Mouse (Mus musculus) CH12.LX (cell line): ENCODE results near the gene Rgp1. TPM values are rescaled to one million over a fixed set of nuclear protein-coding genes. Genes with fewer than 3 reads are reported as not detected.
A peak's percentile ranks its signal among the peaks of the same experiment; 100 is the strongest.

Experiments
- DNase-seq: peaks from one replicate; pipeline ENCODE4 v3.0.0-alpha.2; 2013; ENCODE audit errors: extremely low read depth
- H3K27ac ChIP-seq: 2 replicates; pipeline ENCODE4 v1.5.1; 2012; ENCODE audit warnings: low read depth, mild to moderate bottlenecking, control low read depth, moderate library complexity; ENCODE audit not compliant: insufficient read depth
- H3K27me3 ChIP-seq: replicated peaks from 2 replicates; pipeline ENCODE3; 2012; ENCODE audit warnings: inconsistent platforms
- H3K36me3 ChIP-seq, 2 experiments: replicated peaks in 1 of 2; 2 replicates each; pipeline versions ENCODE3 to v1.6.1; 2012; ENCODE audit warnings: inconsistent platforms in 1 of 2, low read length in 1 of 2, mild to moderate bottlenecking in 1 of 2, mixed read lengths in 1 of 2, moderate library complexity in 1 of 2; ENCODE audit not compliant: control insufficient read depth in 1 of 2, insufficient read depth in 1 of 2
- H3K4me1 ChIP-seq, 2 experiments: 2 replicates each; pipeline ENCODE4 v1.6.1; 2012; ENCODE audit warnings: inconsistent platforms in 1 of 2, moderate library complexity in 1 of 2; ENCODE audit not compliant: insufficient read depth in 2 of 2, control insufficient read depth in 1 of 2
- H3K4me2 ChIP-seq: 2 replicates; pipeline ENCODE4 v1.6.1; 2012; ENCODE audit warnings: low read depth, mild to moderate bottlenecking, control low read depth; ENCODE audit not compliant: poor library complexity, insufficient read depth, severe bottlenecking
- H3K4me3 ChIP-seq, 3 experiments: fragments of 150-350 bp in 1 of 3; sonication (generic) in 1 of 3; replicated peaks in 1 of 3; 2 replicates each; pipeline versions ENCODE3 to v1.5.1; 2011 to 2012; ENCODE audit warnings: low read depth in 2 of 3, low read length in 2 of 3, mild to moderate bottlenecking in 2 of 3, moderate library complexity in 2 of 3, control low read depth in 1 of 3, improper control_type of control experiment in 1 of 3, inconsistent platforms in 1 of 3, mixed read lengths in 1 of 3; ENCODE audit not compliant: poor library complexity in 1 of 3
- H3K79me2 ChIP-seq: replicated peaks from 2 replicates; pipeline ENCODE4 v1.6.1; 2012; ENCODE audit warnings: mild to moderate bottlenecking, moderate library complexity; ENCODE audit not compliant: control insufficient read depth, poor library complexity, insufficient read depth, severe bottlenecking; ENCODE audit errors: extremely low read depth
- H3K9ac ChIP-seq: 2 replicates; pipeline ENCODE4 v1.6.1; 2012; ENCODE audit warnings: low read depth, mild to moderate bottlenecking, control low read depth, moderate library complexity; ENCODE audit not compliant: insufficient read depth
- H3K9me3 ChIP-seq: replicated peaks from 2 replicates; pipeline ENCODE3; 2012; ENCODE audit warnings: low read length, inconsistent platforms, mixed read lengths
- BHLHE40 ChIP-seq: IDR thresholded peaks from 2 replicates; pipeline ENCODE4 v1.6.1; 2011; ENCODE audit warnings: mild to moderate bottlenecking, low read depth, low read length, improper control_type of control experiment
- CHD1 ChIP-seq: IDR thresholded peaks from 2 replicates; pipeline ENCODE4 v1.6.1; 2012; ENCODE audit warnings: low read depth, low read length, improper control_type of control experiment, inconsistent platforms
- CHD2 ChIP-seq: IDR thresholded peaks from 2 replicates; pipeline ENCODE4 v1.6.1; 2011; ENCODE audit warnings: low read length, improper control_type of control experiment
- CTCF ChIP-seq, 2 experiments: IDR thresholded peaks in 1 of 2; conservative IDR thresholded peaks in 1 of 2; 2 replicates each; pipeline ENCODE4 v1.5.1; 2011 to 2012; ENCODE audit warnings: low read depth in 2 of 2, low read length in 2 of 2, improper control_type of control experiment in 1 of 2, inconsistent platforms in 1 of 2, mild to moderate bottlenecking in 1 of 2, moderate library complexity in 1 of 2
- EP300 ChIP-seq: IDR thresholded peaks from 2 replicates; pipeline ENCODE4 v1.6.1; 2011; ENCODE audit warnings: low read length, improper control_type of control experiment
- GABPA ChIP-seq: IDR thresholded peaks from 2 replicates; pipeline ENCODE4 v1.6.1; 2012; ENCODE audit warnings: low read depth, low read length, improper control_type of control experiment, inconsistent platforms; ENCODE audit not compliant: insufficient replicate concordance
- HCFC1 ChIP-seq: IDR thresholded peaks from 2 replicates; pipeline ENCODE4 v1.6.1; 2012; ENCODE audit warnings: low read depth, mild to moderate bottlenecking, inconsistent platforms, low read length, improper control_type of control experiment
- IRF4 ChIP-seq: IDR thresholded peaks from 2 replicates; pipeline ENCODE4 v1.6.1; 2014; ENCODE audit warnings: low read depth, mild to moderate bottlenecking, inconsistent platforms, low read length, improper control_type of control experiment
- MAX ChIP-seq: IDR thresholded peaks from 2 replicates; pipeline ENCODE4 v1.6.1; 2011; ENCODE audit warnings: low read length, improper control_type of control experiment
- MEF2A ChIP-seq: IDR thresholded peaks from 2 replicates; pipeline ENCODE4 v1.6.1; 2014; ENCODE audit warnings: low read depth, mild to moderate bottlenecking, inconsistent platforms, low read length, improper control_type of control experiment, borderline replicate concordance
- MYC ChIP-seq: IDR thresholded peaks from 2 replicates; pipeline ENCODE4 v1.6.1; 2011; ENCODE audit warnings: low read depth, mild to moderate bottlenecking, improper control_type of control experiment, low read length
- NELFE ChIP-seq: IDR thresholded peaks from 2 replicates; pipeline ENCODE4 v1.6.1; 2011; ENCODE audit warnings: low read depth, low read length, improper control_type of control experiment
- PAX5 ChIP-seq: IDR thresholded peaks from 2 replicates; pipeline ENCODE4 v1.6.1; 2012; ENCODE audit warnings: low read length, inconsistent platforms, mixed read lengths
- POLR2AphosphoS2 ChIP-seq: IDR thresholded peaks from 2 replicates; pipeline ENCODE4 v1.6.1; 2011; ENCODE audit warnings: low read depth, low read length, improper control_type of control experiment
- RAD21 ChIP-seq: IDR thresholded peaks from 2 replicates; pipeline ENCODE4 v1.6.1; 2011; ENCODE audit warnings: low read depth, mild to moderate bottlenecking, low read length, improper control_type of control experiment, moderate library complexity
- RCOR1 ChIP-seq: conservative IDR thresholded peaks from 2 replicates; pipeline ENCODE4 v1.6.1; 2012; ENCODE audit warnings: low read depth, mild to moderate bottlenecking, inconsistent platforms, low read length, improper control_type of control experiment
- SIN3A ChIP-seq: IDR thresholded peaks from 2 replicates; pipeline ENCODE4 v1.6.1; 2012; ENCODE audit warnings: low read length, improper control_type of control experiment, inconsistent platforms
- SMC3 ChIP-seq: IDR thresholded peaks from 2 replicates; pipeline ENCODE4 v1.6.1; 2011; ENCODE audit warnings: low read depth, low read length, improper control_type of control experiment
- TBP ChIP-seq: conservative IDR thresholded peaks from 2 replicates; pipeline ENCODE4 v1.6.1; 2011; ENCODE audit warnings: low read depth, low read length, improper control_type of control experiment
- TCF12 ChIP-seq: IDR thresholded peaks from 2 replicates; pipeline ENCODE4 v1.6.1; 2014; ENCODE audit warnings: low read depth, mild to moderate bottlenecking, inconsistent platforms, low read length, improper control_type of control experiment
- USF1 ChIP-seq: IDR thresholded peaks from 2 replicates; pipeline ENCODE4 v1.6.1; 2014; ENCODE audit warnings: low read depth, mild to moderate bottlenecking, inconsistent platforms, low read length, improper control_type of control experiment
- USF2 ChIP-seq: conservative IDR thresholded peaks from 2 replicates; pipeline ENCODE4 v1.6.1; 2011; ENCODE audit warnings: low read depth, low read length, improper control_type of control experiment
- ZKSCAN1 ChIP-seq: IDR thresholded peaks from 2 replicates; pipeline ENCODE4 v1.6.1; 2012; ENCODE audit warnings: low read depth, inconsistent platforms, low read length, improper control_type of control experiment, borderline replicate concordance
- ZMIZ1 ChIP-seq: IDR thresholded peaks from 2 replicates; pipeline ENCODE4 v1.6.1; 2012; ENCODE audit warnings: low read depth, mild to moderate bottlenecking, inconsistent platforms, low read length, improper control_type of control experiment
- ZNF384 ChIP-seq: IDR thresholded peaks from 2 replicates; pipeline ENCODE4 v1.6.1; 2012; ENCODE audit warnings: low read depth, low read length, improper control_type of control experiment, inconsistent platforms
- dilution Hi-C: fragments of 300-500 bp; cut with MboI; formaldehyde crosslinking; loops from 2 replicates; pipeline ENCODE4 v1.14.3; 2020; ENCODE audit warnings: low sequenced_read_pairs; ENCODE audit not compliant: extremely low pct_unique_long_range_greater_than_20kb, extremely low pct_ligation_motif_present
- in situ Hi-C: fragments of 300-500 bp; cut with MboI; formaldehyde crosslinking; loops from 3 replicates; pipeline ENCODE4 v1.14.3; 2019; ENCODE audit warnings: low sequenced_read_pairs, low pct_ligation_motif_present, low pct_unique_long_range_greater_than_20kb, mixed read lengths
- polyA plus RNA-seq: library from polyadenylated mRNA; unstranded; fragments of >175 nt; gene quantifications from 2 replicates; pipeline ENCODE4 v1.2.1, GENCODE M21; 2012; ENCODE audit warnings: low read depth; ENCODE audit not compliant: insufficient read length
- total RNA-seq, 2 experiments: library from RNA; depleted of rRNA; stranded (reverse); fragments of 300-350 nt in 1 of 2; fragments of >200 nt in 1 of 2; gene quantifications; 2 replicates each; pipeline ENCODE4 v1.2.3; 2012 to 2014

Rgp1 gene
- total and polyA plus RNA-seq, 3 experiments = 10.1 to 37.0 (median 16.6) TPM

DNA sequence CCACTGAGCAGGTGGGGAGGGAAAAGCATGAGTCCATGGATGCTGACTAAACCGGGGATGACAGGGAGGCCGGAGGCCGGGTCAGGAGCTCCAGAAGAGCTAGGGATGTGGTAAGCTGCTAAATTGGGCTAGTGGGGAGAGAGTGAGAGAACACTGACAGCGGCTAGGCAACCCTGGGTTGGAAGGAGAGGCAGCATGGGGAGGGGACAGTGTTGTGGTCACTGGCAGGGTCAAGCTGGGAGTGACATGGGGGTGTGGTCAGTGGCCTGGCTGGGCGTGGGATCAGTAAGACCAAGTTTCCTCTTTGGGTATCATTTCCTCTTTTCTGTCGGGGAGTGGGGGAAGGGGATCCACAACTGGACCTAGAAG lies 18.3 kb upstream of the Rgp1 start (continued):
- TF ChIP-seq RCOR1 (0 out of 2 replicates have a peak, but pooled peaks have one; percentile 63), SIN3A (peak; percentile 92), ZKSCAN1 (no peak), USF1 (no peak), TCF12 (peak; percentile 68), CTCF (conservative IDR thresholded peaks at IDR 0.05 in 1 of 2, IDR thresholded peaks at IDR 0.05 in 1 of 2; ENCODE audit: low read depth in 2 of 2, low read length in 2 of 2) (no peak), USF2 (no peak), BHLHE40 (peak; percentile 62), POLR2AphosphoS2 (no peak), RAD21 (no peak)

- peak overlapping the region; percentile 94 for H3K9ac ChIP-seq
- H3K27ac ChIP-seq = peak overlapping the region; percentile 65
- in situ Hi-C loops (loop anchor here (25.0 kb wide), 1 partner anchor 549 kb away; the partner anchor contains the start of genes Fancg and Vcp), dilution Hi-C loops (no loop called here)
- H3K27me3 ChIP-seq = no peaks in the 10 kb centered on the region
- H3K36me3 ChIP-seq = peaks cover 19 to 46% of the 10 kb centered on the region in 2 experiments
- H3K4me3 ChIP-seq = peak overlapping the region; percentile 85 to 90 (median 89)
- no peaks in the 10 kb centered on the region for H3K9me3 ChIP-seq
- peaks cover 46% of the 10 kb centered on the region for H3K79me2 ChIP-seq
- H3K4me1 ChIP-seq = peaks cover 21 to 59% of the 10 kb centered on the region in 2 experiments
- peak overlapping the region; percentile 92 for H3K4me2 ChIP-seq
- DNase-seq = no peak
- TF ChIP-seq TBP (no peak), IRF4 (no peak), SIN3A (no peak)
Measured at GRCm38 (mm10) chr4:43560976-43561375, 17.5 kb upstream of the Rgp1 start.

GRCm38 (mm10) chr4:43561436-43561996 lies 17.0 kb upstream of the Rgp1 start:
- H3K27me3 ChIP-seq = no peaks in the 10 kb centered on the region
- no peak for DNase-seq
- peak overlapping the region; percentile 86 for H3K27ac ChIP-seq
- peak overlapping the region; percentile 92 for H3K4me2 ChIP-seq
- peak overlapping the region; percentile 94 for H3K9ac ChIP-seq
- peak overlapping the region; percentile 85 to 90 (median 89) for H3K4me3 ChIP-seq
- in situ Hi-C loops (loop anchor here (25.0 kb wide), 1 partner anchor 549 kb away; the partner anchor contains the start of genes Fancg and Vcp), dilution Hi-C loops (no loop called here)
- no peaks in the 10 kb centered on the region for H3K9me3 ChIP-seq
- H3K4me1 ChIP-seq = peaks cover 21 to 53% of the 10 kb centered on the region in 2 experiments
- H3K79me2 ChIP-seq = peaks cover 46% of the 10 kb centered on the region
- peaks cover 19 to 46% of the 10 kb centered on the region in 2 experiments for H3K36me3 ChIP-seq
- TF ChIP-seq TBP = no peak
- no peak for TF ChIP-seq CTCF (conservative IDR thresholded peaks at IDR 0.05 in 1 of 2, IDR thresholded peaks at IDR 0.05 in 1 of 2; ENCODE audit: low read depth in 2 of 2, low read length in 2 of 2)
- no peak for TF ChIP-seq MYC
- no peak for TF ChIP-seq ZNF384
- TF ChIP-seq PAX5 = no peak
- no peak for TF ChIP-seq GABPA
- TF ChIP-seq CHD1 = no peak
- TF ChIP-seq ZMIZ1 = no peak
- TF ChIP-seq EP300 = no peak
- TF ChIP-seq BHLHE40 = no peak
- TF ChIP-seq CHD2 = no peak
- no peak for TF ChIP-seq SMC3
- TF ChIP-seq MAX = no peak
- TF ChIP-seq MEF2A = no peak
- TF ChIP-seq NELFE = no peak
- TF ChIP-seq HCFC1 = no peak
- TF ChIP-seq USF1 = no peak
